Comparison of ENCODE assay signal across 9 mouse cellular contexts in genomic region chr3:7027845-7028244, GRCm38 (mm10).
DNase-seq lines count a peak whose midpoint lies in the region; ATAC-seq and TF ChIP-seq lines count a peak whose summit lies in the region.
"Had no signal": no experiment of that assay in that cellular context is flagged by ENCODE, and none has a peak within 500 bp of the region (broad histone marks: within the 10 kb centered on the region; RNA-seq: fewer than 3 reads in every experiment).

No protein-coding gene starts in this region.

- peak; percentile 74 for TF ChIP-seq CTCF in lung, embryonic 14.5 days (IDR thresholded peaks at IDR 0.05; ENCODE audit: low read depth)

- no peaks in the 10 kb centered on the region for H3K36me3 ChIP-seq in lung, embryonic 14.5 days (ENCODE audit: insufficient read depth)
- H3K36me3 ChIP-seq: lung, embryonic 15.5 days had no signal

- no peaks in the 10 kb centered on the region for H3K4me1 ChIP-seq in lung, embryonic 14.5 days (ENCODE audit: insufficient read depth)
- H3K4me1 ChIP-seq: lung, embryonic 15.5 days had no signal

- peak; percentile 83 for DNase-seq in lung, embryonic 14.5 days
- no peak for DNase-seq in lung, adult 18-20 months
- peak; percentile 4 for DNase-seq in cerebellum, adult 9-10 months
- peak; percentile 84 for DNase-seq in forelimb bud, embryonic 11.5 days (ENCODE audit: low read depth, low spot score)
- DNase-seq in kidney, postnatal 36 days = peak; percentile 25 to 65
- DNase-seq in right cerebral cortex, postnatal 4 days = peak; percentile 39
- DNase-seq in heart, postnatal 36 days = no peak

- H3K4me2 ChIP-seq in lung, embryonic 14.5 days = no peak overlapping the region
- H3K4me2 ChIP-seq: lung, embryonic 15.5 days had no signal

- H3K9me3 ChIP-seq in lung, embryonic 14.5 days (ENCODE audit: low read depth, low read length) = no peaks in the 10 kb centered on the region
- H3K9me3 ChIP-seq: lung, embryonic 15.5 days had no signal

- H3K27ac ChIP-seq in lung, embryonic 14.5 days (ENCODE audit: low read depth) = no peak overlapping the region
- H3K27ac ChIP-seq: lung, embryonic 15.5 days had no signal

- H3K9ac ChIP-seq in lung, embryonic 14.5 days = no peak overlapping the region
- H3K9ac ChIP-seq: lung, embryonic 15.5 days had no signal

- no peaks in the 10 kb centered on the region for H3K27me3 ChIP-seq in lung, embryonic 14.5 days (ENCODE audit: insufficient read depth, low read length)
- H3K27me3 ChIP-seq: lung, embryonic 15.5 days had no signal

- whole genome bisulfite sequencing in lung, embryonic 14.5 days = 19% methylated on average over 5 of the region's 5 CpGs

- ATAC-seq in lung, embryonic 14.5 days (ENCODE audit: insufficient read depth) = peak; percentile 63; the same call in 1 of the 2 replicates
- 0 out of 2 replicates have a peak, but pooled peaks have one; percentile 42 for ATAC-seq in megakaryocyte progenitor cell, adult 5-6 weeks (replicated peaks; ENCODE audit: poor library complexity)

- H3K4me3 ChIP-seq in lung, embryonic 14.5 days (ENCODE audit: low read depth, low read length) = no peak overlapping the region
- H3K4me3 ChIP-seq: lung, embryonic 15.5 days had no signal

- intact Hi-C loops in heart, postnatal 36 days (cut with DNase I) = no loop called here

Comparison
In these comparisons a context has a peak if more than half of its experiments do, and no peak if none do; other contexts are left out.
1. DNase-seq: peak in lung, embryonic 14.5 days (single experiment), cerebellum, adult 9-10 months (single experiment), forelimb bud, embryonic 11.5 days (single experiment), kidney, postnatal 36 days (2 of 2) and right cerebral cortex, postnatal 4 days (single experiment); none in lung, adult 18-20 months (0 of 2) and heart, postnatal 36 days (0 of 2).